Mouse (Mus musculus): Measurements from ENCODE around the gene Bpi. TPM values are rescaled to one million over a fixed set of nuclear protein-coding genes. Genes with fewer than 3 reads are reported as not detected.
A peak's percentile ranks its signal among the peaks of the same experiment; 100 is the strongest.

Gene Bpi
- polyA plus RNA-seq, 1 experiment from 2014 or later, result not detected

DNA sequence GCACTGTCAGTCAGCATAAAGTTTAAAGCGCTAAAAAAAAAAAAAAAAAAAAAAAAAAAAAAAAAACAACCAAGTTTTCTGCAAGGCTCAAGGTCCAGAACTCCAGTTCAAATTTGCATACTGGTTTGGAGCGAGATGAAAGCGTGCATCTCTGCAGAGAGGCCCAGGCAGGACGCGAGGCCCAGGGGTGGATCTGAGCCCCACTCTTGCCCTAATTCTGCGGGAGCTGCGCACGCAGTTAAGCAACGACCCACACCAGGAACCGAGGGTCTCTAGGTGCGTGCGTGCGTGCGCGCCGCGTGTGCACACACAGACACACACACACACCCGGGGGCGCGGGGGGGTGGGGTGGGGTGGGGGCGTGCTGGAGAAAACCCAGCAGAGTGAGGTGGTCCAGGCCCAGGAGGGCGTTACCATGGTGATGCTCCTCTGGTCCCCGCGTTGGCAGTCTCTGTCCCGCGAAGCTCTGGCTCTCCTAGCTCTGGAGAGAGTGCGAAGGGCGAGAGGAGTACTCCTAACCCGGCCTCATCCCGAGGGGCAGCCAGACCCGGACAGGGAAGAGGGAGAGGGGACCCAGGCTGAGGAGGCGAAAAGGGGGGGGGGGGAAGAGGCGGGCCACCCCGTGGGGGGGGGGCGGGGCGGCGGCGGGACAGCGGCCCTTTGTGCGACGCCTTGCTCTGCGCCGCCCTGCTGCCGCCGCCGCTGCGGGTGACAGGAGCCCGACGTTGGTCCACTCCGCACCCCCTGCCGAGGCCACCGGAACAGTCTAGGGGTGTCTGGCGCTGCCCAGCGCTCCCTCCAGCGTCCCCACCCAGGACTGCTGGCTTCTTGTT lies 29.0 kb upstream of the Bpi start, which contains the start of gene D630003M21Rik:
TSS of gene D630003M21Rik (minus strand) at position 553 of the 833 bp plus-strand sequence.
- Histone ChIP-seq H3K4me1 (peaks cover 26% of the 10 kb centered on the region), H3K27ac (peak within 1 kb of the TSS; percentile 76), H3K4me3 (peak within 1 kb of the TSS; percentile 42), H3K36me3 (no peaks in the 10 kb centered on the region), H3K27me3 (no peaks in the 10 kb centered on the region), H3K4me2 (replicated peaks) (peak within 1 kb of the TSS; percentile 87), H3K9ac (peak within 1 kb of the TSS; percentile 61), H3K9me3 (replicated peaks) (no peaks in the 10 kb centered on the region)
- ATAC-seq (ENCODE audit: low FRiP score), result peak; percentile 88
- under 1% methylated on average over 48 of the region's 55 CpGs for WGBS

DNA sequence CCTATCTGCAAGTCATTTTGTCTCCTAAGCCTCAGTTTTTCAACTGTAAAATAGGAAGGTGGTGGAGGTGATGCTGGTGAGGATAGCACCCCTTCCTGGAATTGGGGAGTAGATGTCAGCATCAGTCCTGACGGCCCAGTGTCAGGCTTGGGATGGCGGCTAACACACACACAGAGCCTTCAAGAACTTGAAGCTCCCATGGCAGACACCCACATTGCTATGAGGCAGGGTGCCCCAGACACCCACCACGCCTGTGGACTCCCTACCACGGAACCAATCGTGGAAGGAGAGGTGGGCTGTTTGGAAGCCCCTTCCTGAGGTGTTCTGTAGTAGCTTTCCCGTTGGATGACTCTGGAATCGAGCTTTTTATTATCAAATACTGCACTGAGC lies 28.4 kb upstream of the Bpi start:
- peak overlapping the region; percentile 42 for H3K4me3 ChIP-seq
- H3K4me1 ChIP-seq, result peaks cover 26% of the 10 kb centered on the region
- H3K9me3 ChIP-seq (replicated peaks), result no peaks in the 10 kb centered on the region
- H3K9ac ChIP-seq, result peak overlapping the region; percentile 61
- no peaks in the 10 kb centered on the region for H3K27me3 ChIP-seq
- H3K4me2 ChIP-seq (replicated peaks), result peak overlapping the region; percentile 87
- H3K27ac ChIP-seq, result peak overlapping the region; percentile 76
- no peak for ATAC-seq (ENCODE audit: low FRiP score)
- no peaks in the 10 kb centered on the region for H3K36me3 ChIP-seq
- WGBS, result 31% methylated on average over 7 of the region's 7 CpGs

DNA sequence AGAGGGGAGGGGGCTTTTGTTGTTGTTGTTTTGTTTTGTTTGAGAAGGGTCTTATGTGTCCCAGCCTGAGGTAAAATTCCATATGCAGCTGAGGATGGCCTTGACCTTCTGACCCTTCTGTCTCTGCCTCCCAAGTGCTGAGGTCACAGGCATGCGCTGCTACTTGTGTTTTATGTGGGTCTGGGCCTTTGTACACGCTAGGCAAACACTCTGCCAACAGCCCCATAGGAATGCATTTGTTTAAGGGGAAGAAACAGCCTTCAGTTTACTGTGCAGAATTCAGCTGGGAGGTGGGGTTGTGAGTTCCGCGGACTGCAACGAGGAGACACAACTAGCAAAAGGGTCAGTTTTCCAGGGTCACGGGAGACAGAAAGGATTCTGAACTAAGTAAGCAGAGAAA lies 27.3 kb upstream of the Bpi start:
- H3K36me3 ChIP-seq, result no peaks in the 10 kb centered on the region
- WGBS, result 30% methylated on average over 6 of the region's 6 CpGs
- H3K9ac ChIP-seq, result no peak overlapping the region
- H3K4me3 ChIP-seq, result no peak overlapping the region
- no peak for ATAC-seq (ENCODE audit: low FRiP score)
- no peaks in the 10 kb centered on the region for H3K9me3 ChIP-seq (replicated peaks)
- no peaks in the 10 kb centered on the region for H3K27me3 ChIP-seq
- peaks cover 26% of the 10 kb centered on the region for H3K4me1 ChIP-seq
- H3K4me2 ChIP-seq (replicated peaks), result no peak overlapping the region
- 0 out of 2 replicates have a peak overlapping the region, but pooled peaks have one; percentile 9 for H3K27ac ChIP-seq

DNA sequence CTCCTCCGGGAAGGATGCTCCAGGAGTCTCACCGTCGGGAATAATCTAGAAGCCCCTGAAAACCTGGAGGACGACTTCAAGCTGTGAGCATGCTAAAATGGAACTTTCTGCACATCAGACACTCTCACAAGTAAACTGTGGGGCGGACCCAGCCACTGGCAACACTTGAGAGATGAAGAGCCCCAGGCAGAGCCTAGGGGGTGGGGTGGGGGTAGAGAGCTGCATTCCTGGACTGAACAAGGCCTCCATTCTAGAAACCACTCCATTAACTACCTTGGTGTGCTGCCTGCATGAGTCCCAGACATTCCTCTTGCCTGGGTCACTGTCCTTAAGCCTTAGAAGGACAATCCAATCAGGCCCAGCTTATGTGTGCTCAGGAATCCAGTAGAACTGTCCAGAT lies 26.8 kb upstream of the Bpi start:
- Histone ChIP-seq H3K9me3 (replicated peaks) (no peaks in the 10 kb centered on the region), H3K27ac (0 out of 2 replicates have a peak overlapping the region, but pooled peaks have one; percentile 9), H3K4me3 (no peak overlapping the region), H3K9ac (no peak overlapping the region), H3K4me1 (peaks cover 26% of the 10 kb centered on the region), H3K27me3 (no peaks in the 10 kb centered on the region), H3K36me3 (no peaks in the 10 kb centered on the region), H3K4me2 (replicated peaks) (no peak overlapping the region)
- ATAC-seq (ENCODE audit: low FRiP score), result no peak
- WGBS, result 36% methylated on average over 5 of the region's 5 CpGs

DNA sequence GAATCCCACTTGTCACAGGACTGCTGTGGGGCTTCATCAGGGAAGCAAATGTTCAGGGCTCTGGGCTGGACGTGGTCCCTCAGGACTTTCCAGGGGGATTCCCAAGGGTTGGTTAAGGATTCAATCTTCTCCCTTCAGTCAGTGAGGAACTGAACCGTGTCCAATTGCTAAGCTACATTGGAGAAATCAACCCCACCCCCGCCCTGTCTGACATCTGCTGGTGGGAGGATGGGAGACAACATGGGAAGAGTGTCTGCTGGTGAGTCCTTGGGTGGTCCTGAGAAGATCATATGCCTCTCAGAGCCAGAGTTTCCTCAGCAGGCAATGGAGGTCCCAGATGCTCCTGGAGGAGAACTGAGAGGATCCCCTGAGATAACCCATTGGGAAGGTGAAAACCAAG lies 25.5 kb upstream of the Bpi start:
- Histone ChIP-seq H3K27me3 (no peaks in the 10 kb centered on the region), H3K4me2 (replicated peaks) (no peak overlapping the region), H3K9me3 (replicated peaks) (no peaks in the 10 kb centered on the region), H3K9ac (no peak overlapping the region), H3K4me1 (peaks cover 26% of the 10 kb centered on the region), H3K27ac (no peak overlapping the region), H3K4me3 (no peak overlapping the region), H3K36me3 (no peaks in the 10 kb centered on the region)
- no peak for ATAC-seq (ENCODE audit: low FRiP score)
- WGBS, result 59% methylated on average over 3 of the region's 3 CpGs

DNA sequence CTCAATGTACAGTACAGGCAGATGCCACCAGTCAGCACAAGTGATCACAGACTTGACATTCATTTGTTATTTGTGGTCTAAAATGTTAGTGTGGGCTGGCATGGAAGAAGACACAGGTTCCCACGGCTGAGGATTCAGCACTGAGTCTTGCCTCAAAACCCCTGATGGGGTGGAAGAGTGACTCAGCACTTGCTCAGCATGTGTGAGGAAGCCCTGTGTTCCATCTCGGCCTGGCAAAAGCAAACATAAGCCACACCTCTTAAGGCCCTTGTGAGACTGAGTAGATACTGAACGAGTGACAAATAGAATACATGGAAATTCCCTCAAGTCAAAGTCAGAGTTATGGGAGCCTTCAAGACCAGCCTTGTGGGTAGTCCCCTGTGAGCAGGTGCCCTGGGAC lies 24.8 kb upstream of the Bpi start:
- no peak overlapping the region for H3K4me3 ChIP-seq
- no peaks in the 10 kb centered on the region for H3K9me3 ChIP-seq (replicated peaks)
- no peak overlapping the region for H3K4me2 ChIP-seq (replicated peaks)
- no peak for ATAC-seq (ENCODE audit: low FRiP score)
- no peaks in the 10 kb centered on the region for H3K27me3 ChIP-seq
- WGBS, result 78% methylated on average over 3 of the region's 3 CpGs
- peaks cover 21% of the 10 kb centered on the region for H3K4me1 ChIP-seq
- H3K36me3 ChIP-seq, result no peaks in the 10 kb centered on the region
- no peak overlapping the region for H3K27ac ChIP-seq
- H3K9ac ChIP-seq, result no peak overlapping the region

DNA sequence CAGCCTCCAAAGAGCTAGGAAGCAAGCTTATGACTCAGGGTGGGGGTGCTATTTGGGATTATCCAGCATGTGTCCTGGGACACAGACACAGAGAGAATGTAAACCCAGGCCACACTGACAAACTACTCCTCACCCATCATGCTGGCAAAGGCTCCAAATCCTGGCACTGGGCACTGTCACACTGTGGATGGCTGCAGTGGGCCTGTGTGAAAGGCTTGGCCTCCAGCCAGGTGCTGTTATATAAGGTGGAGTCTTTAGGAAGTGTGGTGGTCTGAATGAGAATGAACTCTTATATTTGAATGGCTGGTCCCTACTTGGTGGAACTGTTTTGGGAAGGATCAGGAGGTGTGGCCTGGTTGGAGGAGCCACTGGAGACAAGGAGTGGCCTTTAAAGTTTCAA lies 21.2 kb upstream of the Bpi start:
- Histone ChIP-seq H3K4me1 (peaks cover 5% of the 10 kb centered on the region; the same call in 1 of the 2 replicates), H3K27ac (no peak overlapping the region), H3K9me3 (replicated peaks) (no peaks in the 10 kb centered on the region), H3K9ac (no peak overlapping the region), H3K4me2 (replicated peaks) (no peak overlapping the region), H3K36me3 (no peaks in the 10 kb centered on the region), H3K4me3 (no peak overlapping the region), H3K27me3 (no peaks in the 10 kb centered on the region)
- ATAC-seq (ENCODE audit: low FRiP score), result no peak

DNA sequence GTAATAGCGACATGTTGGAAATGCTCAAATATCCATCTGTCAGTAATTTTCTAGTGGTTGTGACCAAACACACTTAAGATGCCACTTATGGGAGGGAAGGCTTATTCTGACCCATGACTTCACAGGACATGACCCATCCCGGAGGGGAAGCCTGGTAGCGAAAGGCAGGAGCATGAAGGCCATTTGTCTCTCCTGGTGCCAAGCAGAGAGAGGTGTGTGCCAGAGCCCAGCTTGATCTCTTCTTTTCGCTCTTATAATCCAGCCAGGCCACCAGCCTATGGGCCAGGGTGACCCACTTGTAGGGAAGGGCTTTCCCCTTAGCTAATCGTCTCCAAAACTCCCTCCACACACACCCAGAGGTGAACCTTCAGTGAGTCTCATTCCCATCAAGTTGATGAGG lies 19.8 kb upstream of the Bpi start:
- Histone ChIP-seq H3K27ac (no peak overlapping the region), H3K4me3 (no peak overlapping the region), H3K9ac (no peak overlapping the region), H3K4me1 (no peaks in the 10 kb centered on the region), H3K9me3 (replicated peaks) (no peaks in the 10 kb centered on the region), H3K27me3 (no peaks in the 10 kb centered on the region), H3K4me2 (replicated peaks) (no peak overlapping the region), H3K36me3 (no peaks in the 10 kb centered on the region)
- ATAC-seq (ENCODE audit: low FRiP score), result no peak
- 87% methylated on average over 5 of the region's 5 CpGs for WGBS

DNA sequence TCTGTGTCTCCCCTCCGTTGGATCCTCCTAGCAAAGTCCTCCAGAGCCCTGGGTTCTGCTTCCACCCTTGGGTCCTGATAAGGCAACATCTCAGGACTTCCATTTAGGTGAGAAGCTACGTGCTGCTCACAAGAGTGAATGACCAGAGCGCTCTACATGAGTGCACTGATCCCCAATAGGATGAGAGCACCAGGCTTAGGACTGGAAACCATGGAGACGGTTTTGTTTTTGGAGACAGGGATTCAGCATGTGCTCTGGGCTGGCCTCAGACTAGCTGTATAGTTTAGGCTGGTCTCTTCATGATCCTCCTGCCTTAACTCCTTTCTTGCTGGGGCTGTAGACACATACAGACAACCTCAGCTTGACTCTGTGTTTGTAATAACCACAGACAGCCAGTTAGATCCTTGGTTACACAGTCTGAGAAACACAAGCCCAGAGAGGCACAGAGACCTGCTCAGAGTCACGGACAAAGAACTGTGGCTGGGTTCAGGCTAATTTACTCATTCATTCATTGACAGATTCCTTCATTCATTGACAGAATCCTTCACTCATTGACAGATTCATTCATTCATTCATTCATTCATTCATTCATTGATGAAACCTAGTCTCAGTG lies 16.7 kb upstream of the Bpi start:
- no peak overlapping the region for H3K4me2 ChIP-seq (replicated peaks)
- H3K27me3 ChIP-seq, result no peaks in the 10 kb centered on the region
- H3K4me3 ChIP-seq, result no peak overlapping the region
- no peaks in the 10 kb centered on the region for H3K36me3 ChIP-seq
- 62% methylated on average over 5 of the region's 5 CpGs for WGBS
- H3K4me1 ChIP-seq, result no peaks in the 10 kb centered on the region
- H3K9ac ChIP-seq, result no peak overlapping the region
- no peak overlapping the region for H3K27ac ChIP-seq
- no peak for ATAC-seq (ENCODE audit: low FRiP score)
- H3K9me3 ChIP-seq (replicated peaks), result no peaks in the 10 kb centered on the region

DNA sequence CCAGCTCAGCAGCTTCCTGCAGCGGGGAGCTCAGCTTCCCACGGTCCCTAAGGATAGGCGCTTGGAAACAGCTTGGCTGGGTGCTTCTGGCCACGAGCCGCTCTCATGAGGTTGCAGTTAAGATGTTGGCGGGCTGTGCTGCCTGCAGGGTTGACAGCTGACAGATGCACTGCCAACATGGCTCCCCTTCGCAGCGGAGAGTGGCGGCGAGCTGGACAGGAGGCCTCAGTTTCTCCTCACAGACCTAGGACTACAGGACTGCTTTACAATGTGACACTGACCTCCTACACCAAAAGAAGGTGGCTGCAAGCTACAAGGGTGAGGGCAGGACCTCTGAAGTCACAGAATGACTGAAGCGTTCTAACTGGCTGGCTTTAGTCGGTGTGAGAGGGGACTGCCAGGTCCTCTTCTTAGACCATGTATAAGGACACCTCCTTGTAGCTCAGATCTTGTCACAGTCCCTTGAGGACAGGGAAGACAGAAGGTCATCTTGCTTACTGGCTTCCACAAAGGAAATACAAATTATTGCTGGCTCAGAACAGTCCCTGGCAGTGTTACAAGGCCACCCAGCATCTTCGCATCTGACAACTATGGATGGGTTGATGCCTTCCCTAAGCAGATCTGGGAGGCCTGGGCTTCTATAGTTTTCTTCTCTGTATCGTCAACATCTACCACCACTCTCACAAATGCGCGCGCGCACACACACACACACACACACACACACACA lies 15.6 kb upstream of the Bpi start:
- Histone ChIP-seq H3K9ac (no peak overlapping the region), H3K4me2 (replicated peaks) (no peak overlapping the region), H3K27me3 (no peaks in the 10 kb centered on the region), H3K36me3 (no peaks in the 10 kb centered on the region), H3K4me3 (no peak overlapping the region), H3K27ac (no peak overlapping the region), H3K4me1 (no peaks in the 10 kb centered on the region), H3K9me3 (replicated peaks) (no peaks in the 10 kb centered on the region)
- ATAC-seq (ENCODE audit: low FRiP score), result no peak
- 86% methylated on average over 18 of the region's 18 CpGs for WGBS

DNA sequence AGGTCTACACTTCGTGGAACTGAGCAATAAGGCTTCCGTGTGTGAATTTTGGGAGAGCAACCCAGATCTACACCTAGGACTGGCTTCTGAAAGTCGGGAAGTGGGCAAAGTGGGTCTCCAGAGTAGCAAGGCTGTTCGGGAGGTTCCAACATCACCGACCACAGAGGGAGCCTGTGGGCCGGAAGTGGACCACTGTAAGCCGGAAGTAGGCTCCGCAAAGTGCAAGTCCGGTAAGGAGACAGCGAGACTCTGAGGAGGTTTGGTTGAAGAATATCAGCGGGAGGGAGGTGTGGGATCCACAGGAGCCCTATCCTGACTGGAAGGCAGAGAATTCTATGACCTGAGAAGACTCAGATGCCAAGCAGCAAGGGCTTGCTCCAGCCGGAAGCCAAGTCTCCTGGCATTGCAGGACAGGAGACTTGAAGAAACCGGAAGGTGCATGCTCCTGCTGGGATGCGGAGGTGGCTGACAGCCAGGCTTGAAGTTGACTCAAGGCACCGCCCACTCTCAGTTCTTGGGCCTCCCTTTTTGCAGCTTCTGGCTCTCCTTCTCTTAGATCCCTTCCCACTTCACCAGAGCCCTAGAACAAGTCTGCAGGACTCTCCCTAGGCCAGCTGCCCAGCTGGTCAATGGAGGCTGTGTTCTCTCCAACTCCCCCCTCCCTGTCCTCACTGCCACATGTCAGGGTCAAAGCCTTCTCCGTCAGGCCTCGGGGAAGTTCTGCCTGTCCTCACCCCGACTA lies 14.6 kb upstream of the Bpi start:
- Histone ChIP-seq H3K4me2 (replicated peaks) (no peak overlapping the region), H3K36me3 (no peaks in the 10 kb centered on the region), H3K27ac (no peak overlapping the region), H3K4me1 (no peaks in the 10 kb centered on the region), H3K9me3 (replicated peaks) (no peaks in the 10 kb centered on the region), H3K27me3 (no peaks in the 10 kb centered on the region), H3K9ac (no peak overlapping the region), H3K4me3 (no peak overlapping the region)
- no peak for ATAC-seq (ENCODE audit: low FRiP score)
- WGBS, result 75% methylated on average over 18 of the region's 18 CpGs
